Mouse (Mus musculus): ENCODE data around the gene Nphs1.

Gene Nphs1

GRCm38 (mm10) chr7:30457629-30458330, at the start of gene Nphs1, which contains the start of gene Kirrel2:
Gene Nphs1, plus strand, starts transcription at chr7:30458315.
Gene Kirrel2, minus strand, starts transcription at chr7:30457690.
- no peak for DNase-seq

DNA sequence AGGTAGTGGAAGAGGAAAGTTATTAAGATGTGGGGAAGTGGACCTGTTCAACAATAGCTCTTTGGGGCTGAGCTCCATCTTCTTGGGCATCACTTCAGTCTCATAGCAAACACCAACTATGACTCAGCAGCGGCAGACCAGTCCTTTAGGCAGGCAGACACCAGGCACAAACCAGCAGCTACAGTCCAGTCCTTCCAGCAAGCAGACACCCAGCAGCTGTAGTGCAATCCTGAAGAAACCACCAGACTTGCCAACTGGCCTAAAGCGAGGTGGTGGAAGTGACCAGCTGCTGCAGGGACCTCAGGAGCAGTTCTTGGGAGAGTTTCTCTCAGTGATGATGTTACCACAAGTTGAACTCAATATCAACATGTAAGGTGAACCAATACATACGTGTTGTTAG, 49.5 kb upstream of the Nphs1 start:
- no peak for DNase-seq

DNA sequence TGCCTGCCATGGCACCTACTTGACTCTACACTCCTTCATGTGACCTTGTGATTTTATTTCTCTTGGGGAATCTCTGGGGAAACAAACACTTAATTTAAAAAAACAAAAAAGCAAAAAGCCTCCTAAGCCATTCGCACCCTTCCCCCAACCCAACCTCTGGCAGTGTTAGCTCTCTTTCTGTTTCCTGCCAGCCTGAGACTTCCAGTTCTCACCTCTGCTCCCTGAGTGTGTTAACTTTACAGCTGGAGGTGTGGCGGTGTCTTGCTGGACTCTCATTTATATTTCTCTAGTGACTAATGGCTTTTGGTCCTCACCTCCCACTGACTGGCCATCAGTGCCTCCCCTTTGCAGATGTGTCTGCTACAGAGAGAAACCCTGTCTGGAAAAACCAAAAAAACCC, 48.3 kb upstream of the Nphs1 start:
- no peak for DNase-seq

DNA sequence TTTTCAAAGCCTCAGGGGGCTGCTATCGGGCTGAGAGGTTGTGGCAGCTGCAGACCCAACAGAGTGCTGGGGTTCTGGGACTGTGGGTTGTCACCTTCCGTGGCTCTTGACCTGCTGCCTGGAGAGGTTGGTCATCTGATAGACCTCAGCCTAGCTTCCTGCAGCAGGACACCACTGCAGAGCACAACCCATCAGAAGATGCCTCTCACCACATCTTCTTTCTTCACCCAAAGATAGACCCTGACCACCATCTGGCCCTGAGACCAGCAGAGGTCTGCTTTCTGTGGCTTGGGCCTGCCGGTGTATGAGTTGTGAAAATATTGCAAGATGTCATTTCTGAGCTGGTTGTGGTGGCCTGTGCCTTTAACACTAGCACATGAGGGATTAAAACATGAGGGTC, 47.1 kb upstream of the Nphs1 start:
- no peak for DNase-seq

DNA sequence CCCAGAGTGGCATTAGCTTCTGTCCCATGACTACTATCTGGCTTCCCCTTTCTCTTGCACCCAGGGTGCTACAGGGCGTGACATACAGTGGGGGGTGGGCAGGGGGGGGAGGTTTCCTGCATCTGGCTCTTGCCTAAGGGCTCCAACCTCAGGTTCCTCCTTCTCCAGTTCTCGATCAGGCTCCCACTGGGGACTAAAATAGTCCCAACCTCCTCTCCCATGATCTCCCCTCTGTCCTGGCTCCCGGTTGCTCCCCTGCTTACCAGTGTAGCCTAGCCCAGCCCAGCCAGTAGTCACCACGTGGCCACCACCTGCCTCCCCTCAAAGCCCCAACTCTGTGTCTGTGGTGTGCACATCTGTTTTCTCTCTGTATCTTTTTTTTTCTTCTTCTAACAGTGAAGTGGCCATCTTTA, 45.4 kb upstream of the Nphs1 start:
- no peak for DNase-seq

GRCm38 (mm10) chr7:30413596-30413995, 44.5 kb upstream of the Nphs1 start, which contains the start of gene Tyrobp:
Gene Tyrobp, plus strand, starts transcription at chr7:30413760.
- no peak for DNase-seq

DNA sequence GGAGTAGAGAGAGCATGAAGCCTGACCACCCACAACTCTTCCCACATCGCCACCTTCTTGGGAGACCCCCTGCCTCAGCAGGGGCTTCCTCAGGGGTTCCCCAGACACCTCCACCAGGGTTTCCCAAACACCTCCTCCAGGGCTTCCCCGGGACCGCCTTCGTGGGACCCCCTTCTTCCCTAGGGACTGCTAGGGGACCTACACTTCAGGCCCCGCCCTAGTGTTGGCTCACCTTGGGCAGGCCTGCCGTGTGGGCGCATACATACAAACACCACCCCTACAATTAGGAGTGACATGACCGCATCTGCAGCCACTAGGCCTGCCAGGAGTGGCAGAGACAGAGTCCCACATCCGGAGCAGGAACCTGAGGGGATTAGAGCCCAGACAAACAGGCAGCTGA, 40.3 kb upstream of the Nphs1 start:
- DNase-seq = no peak

DNA sequence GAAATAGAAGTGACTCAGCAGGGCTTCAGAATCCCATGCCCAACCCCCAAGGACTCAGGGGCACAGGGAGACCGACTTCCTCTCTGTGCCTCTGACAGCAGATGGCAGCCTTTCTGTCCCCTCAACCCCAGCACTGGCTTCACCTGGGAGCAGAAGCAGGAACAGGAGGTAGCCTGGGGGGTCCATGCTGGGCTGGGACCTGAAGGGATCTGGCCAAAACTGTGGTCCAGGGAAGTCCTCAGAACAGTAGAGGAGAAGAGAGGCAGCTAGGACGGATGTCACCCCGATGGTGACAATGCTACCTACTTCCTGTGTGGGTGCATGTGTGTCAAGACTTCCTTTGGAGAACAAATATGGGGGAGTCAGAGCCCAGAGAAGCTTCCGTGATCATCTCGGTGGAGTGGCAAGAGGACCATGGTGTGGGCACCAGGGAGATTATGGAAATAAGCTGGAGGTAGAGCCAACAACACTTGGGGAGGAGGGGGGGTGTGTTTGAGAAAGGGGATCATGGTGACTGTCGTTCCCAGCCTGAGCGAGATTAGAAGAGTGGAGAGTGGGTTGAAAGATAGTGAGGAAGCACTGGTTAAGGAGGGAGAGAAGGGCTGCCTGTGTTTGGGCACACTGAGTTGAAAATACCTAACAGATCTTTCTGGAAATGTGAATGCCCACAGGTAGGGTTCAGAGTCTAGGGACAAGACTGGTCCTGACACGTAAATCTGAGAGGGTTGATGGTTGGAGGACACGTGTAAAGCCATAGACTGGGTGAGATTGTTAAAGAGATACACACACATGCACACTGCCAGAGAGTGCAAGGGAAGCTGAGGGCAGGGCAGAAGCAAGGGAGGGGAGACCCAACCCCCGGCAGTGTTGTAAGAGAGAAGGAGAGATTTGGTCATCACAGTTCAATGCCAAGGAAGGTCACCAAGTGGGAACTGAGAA, 38.3 kb upstream of the Nphs1 start, which contains the start of gene Hcst:
TSS of gene Hcst (minus strand) at position 294 of the 939 bp plus-strand sequence.
- peak; percentile 9 for DNase-seq

GRCm38 (mm10) chr7:30420673-30421072, 37.4 kb upstream of the Nphs1 start:
- DNase-seq = peak; percentile 6

GRCm38 (mm10) chr7:30421175-30421889, 36.8 kb upstream of the Nphs1 start, which contains the start of gene Nfkbid:
Gene Nfkbid, plus strand, starts transcription at chr7:30421732.
- peak; percentile 68 for DNase-seq

GRCm38 (mm10) chr7:30421890-30422435, 36.2 kb upstream of the Nphs1 start:
- DNase-seq = peak; percentile 93

DNA sequence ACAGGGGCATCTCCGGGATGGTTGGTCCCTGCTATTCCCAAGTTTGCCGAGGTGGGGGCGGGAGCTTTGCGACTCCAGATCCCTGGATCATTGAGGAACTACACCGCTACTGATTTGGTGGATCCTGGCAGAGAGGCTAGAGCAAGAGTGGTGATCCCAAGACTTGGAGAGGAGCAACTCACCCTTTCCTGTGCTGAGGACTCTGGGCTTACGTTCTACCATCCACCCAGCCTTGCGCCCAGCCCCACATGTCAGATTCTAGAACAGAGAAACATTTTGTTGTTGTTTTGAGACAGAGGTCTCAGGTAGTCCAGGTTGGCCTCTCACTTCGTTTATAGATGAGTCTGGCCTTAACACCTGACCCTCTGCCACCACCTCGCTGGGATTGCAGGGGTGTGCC, 35.6 kb upstream of the Nphs1 start:
- DNase-seq = no peak

DNA sequence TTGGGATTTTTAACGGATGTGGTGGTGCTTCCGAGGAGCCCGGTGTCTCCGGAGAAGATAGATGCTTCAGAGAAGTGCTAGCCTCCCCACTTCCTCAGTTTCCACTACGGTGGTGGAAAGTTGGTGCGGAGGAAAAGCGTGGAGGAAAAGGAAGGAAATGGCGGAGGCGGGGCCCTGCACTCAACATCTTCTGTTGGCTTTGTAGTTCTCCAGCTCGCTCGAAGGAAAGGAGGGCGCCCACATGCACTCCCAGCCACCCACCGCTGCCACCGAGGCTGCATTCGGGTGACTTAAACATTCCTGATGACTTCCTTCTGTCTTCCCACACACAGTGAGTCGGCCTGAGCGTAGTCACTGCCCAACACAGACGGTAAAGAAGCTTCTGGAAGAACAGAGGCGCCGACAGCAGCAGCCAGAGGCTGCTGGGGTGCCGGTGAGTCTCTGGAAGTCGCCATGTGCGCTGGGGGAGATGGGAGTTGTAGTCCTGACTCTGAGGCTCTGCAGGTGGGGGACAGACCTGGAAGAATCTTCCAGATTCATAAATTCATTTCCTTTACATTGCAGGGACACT, 35.0 kb upstream of the Nphs1 start:
- peak; percentile 52 for DNase-seq

DNA sequence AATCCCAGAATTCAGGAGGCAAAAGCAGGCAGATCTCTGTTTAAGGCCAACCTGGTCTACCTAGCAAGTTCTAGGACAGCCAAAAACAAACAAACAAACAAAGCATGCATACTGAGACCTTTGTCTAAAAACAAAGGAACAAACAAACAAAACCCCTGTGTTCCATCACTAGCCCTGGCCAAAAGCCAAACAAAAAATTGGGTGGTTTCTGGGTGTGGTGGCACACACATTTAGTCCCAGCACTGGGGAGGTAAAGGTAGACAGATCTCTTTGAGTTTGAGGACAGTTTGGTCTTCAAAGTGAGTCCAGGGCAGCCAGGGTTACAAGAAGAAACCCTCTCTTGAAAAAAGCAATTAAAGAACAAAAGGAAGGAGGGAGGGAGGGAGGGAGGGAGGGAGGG, 28.8 kb upstream of the Nphs1 start:
- DNase-seq = peak; percentile 10

DNA sequence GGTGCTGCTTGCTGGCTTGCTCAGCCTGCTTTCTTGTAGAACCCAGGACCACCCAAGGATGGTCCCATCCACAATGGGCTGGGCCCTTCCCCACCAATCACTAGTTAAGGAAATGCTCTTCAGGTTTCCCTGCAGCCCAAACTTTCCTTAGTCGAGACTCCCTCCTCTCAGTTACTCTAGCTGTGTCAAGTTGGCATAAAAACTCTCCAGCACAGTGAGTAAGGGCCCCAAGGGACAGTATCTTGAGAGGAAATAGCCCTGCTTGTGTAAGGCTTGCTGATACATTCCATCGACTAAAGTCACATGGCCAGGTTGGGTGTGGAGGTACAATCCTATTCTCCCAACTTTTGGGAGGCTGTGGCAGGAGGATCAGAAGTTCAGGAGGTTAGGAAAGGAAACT, 27.9 kb upstream of the Nphs1 start:
- DNase-seq = no peak

- DNase-seq = peak; percentile 90
These were observed 26.3 kb upstream of the Nphs1 start for GRCm38 (mm10) chr7:30431793-30432192.

DNA sequence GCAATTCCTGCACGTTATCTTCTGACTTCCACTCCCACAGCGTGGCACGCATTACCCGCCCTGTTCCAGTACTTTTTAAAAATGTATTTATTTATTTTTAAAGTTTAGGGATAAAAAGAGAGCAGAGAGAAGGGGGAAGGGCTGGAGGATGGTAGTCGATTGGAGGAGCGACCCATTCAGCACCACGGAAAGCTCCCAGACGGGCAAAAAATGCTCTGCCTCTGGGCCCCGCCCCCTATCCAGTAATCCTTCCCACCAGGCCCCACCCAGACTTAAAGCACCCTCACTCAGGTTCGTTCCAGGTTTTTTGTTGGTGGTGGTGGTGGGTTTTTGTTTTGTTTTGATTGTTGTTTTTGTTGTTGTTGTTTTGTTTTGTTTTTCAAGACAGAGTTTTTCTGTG, 23.9 kb upstream of the Nphs1 start:
- peak; percentile 15 for DNase-seq

GRCm38 (mm10) chr7:30434701-30435100, 23.4 kb upstream of the Nphs1 start:
- no peak for DNase-seq

- DNase-seq = no peak
These were observed 23.0 kb upstream of the Nphs1 start for GRCm38 (mm10) chr7:30435156-30435555.

DNA sequence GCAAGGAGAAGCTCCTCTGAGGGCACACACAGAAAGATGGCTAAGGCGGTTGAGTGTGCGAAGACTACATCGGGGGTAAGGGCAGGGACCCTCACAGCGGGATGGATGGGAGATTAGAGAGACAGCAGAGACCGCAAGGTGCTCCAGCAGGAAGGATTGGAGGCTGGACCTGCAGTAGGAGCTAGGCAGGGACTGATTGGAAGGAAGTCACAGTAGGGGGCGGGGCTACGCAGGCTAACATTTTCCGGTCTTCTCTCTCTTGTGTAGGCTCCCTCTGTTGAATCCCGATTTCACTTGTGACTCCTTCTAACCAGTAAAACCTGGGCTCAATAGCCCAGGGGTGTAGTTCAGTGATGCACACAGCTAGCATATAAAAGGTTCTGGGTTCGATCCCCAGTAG, 21.2 kb upstream of the Nphs1 start:
- DNase-seq = no peak

- no peak for DNase-seq
These were observed 18.4 kb upstream of the Nphs1 start for GRCm38 (mm10) chr7:30439734-30440133.

GRCm38 (mm10) chr7:30440697-30441096, 17.4 kb upstream of the Nphs1 start:
- peak; percentile 68 for DNase-seq
